9 mouse cellular contexts compared by ENCODE assay signal in the genomic region with DNA sequence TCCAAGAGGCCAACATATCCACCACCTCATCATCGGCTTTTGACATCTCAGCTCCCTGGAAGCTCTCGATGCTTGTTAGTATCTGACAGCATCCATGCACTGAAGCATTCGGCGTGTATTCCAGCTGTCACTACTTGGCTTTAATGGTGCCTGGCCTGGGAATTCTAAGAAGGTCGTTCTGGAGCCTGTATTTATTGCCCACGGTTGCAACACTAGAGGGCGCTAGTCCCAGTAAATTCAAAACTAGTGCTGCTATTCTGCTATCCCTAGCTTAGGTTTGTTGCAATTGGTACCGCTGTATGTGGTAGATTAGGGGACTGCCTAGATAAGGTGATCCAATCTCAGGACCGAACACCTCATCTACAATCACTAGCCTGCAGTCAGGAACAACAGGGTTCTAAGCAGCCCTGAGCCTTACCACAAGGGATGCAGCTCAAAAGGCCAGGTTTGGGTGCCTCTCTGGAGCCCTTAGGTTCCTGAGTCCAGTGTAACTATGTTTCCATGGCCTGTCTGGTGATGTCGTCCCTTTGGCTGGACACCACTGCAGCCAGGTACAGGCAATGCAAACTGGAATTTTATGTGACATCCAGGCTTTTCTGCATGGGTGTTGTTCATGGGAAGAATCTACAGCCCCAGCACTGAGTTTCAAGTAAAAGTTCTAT.
DNase-seq lines count a peak whose midpoint lies in the region; ATAC-seq and TF ChIP-seq lines count a peak whose summit lies in the region.
"Had no signal": no experiment of that assay in that cellular context is flagged by ENCODE, and none has a peak within 500 bp of the region (broad histone marks: within the 10 kb centered on the region; RNA-seq: fewer than 3 reads in every experiment).

No protein-coding gene starts in this region.

- WGBS in heart, embryonic 12.5 days = 33% methylated on average over 10 of the region's 10 CpGs
- 47% methylated on average over 10 of the region's 10 CpGs for WGBS in midbrain, postnatal 0 days

- H3K36me3 ChIP-seq in heart, embryonic 12.5 days = no peaks in the 10 kb centered on the region
- H3K36me3 ChIP-seq in midbrain, postnatal 0 days (ENCODE audit: insufficient read depth, low read length) = no peaks in the 10 kb centered on the region
- H3K36me3 ChIP-seq: embryonic facial prominence, embryonic 15.5 days had no signal

- no peak overlapping the region for H3K27ac ChIP-seq in heart, embryonic 12.5 days (ENCODE audit: poor library complexity, severe bottlenecking)
- no peak overlapping the region for H3K27ac ChIP-seq in midbrain, postnatal 0 days (ENCODE audit: low read depth, low read length)
- H3K27ac ChIP-seq: embryonic facial prominence, embryonic 15.5 days had no signal

- H3K27me3 ChIP-seq in heart, embryonic 12.5 days (replicated peaks) = no peaks in the 10 kb centered on the region
- no peaks in the 10 kb centered on the region for H3K27me3 ChIP-seq in midbrain, postnatal 0 days (ENCODE audit: insufficient read depth, low read length)
- H3K27me3 ChIP-seq: embryonic facial prominence, embryonic 15.5 days had no signal

- ATAC-seq in heart, embryonic 12.5 days (ENCODE audit: insufficient number of reproducible peaks, low FRiP score) = no peak
- ATAC-seq in midbrain, postnatal 0 days (ENCODE audit: low FRiP score) = no peak

- no peaks in the 10 kb centered on the region for H3K4me1 ChIP-seq in heart, embryonic 12.5 days (replicated peaks)
- no peaks in the 10 kb centered on the region for H3K4me1 ChIP-seq in midbrain, postnatal 0 days (ENCODE audit: insufficient read depth, low read length)
- H3K4me1 ChIP-seq: embryonic facial prominence, embryonic 15.5 days had no signal

- H3K9me3 ChIP-seq in heart, embryonic 12.5 days (replicated peaks) = no peaks in the 10 kb centered on the region
- H3K9me3 ChIP-seq in midbrain, postnatal 0 days (ENCODE audit: low read length) = no peaks in the 10 kb centered on the region
- H3K9me3 ChIP-seq: embryonic facial prominence, embryonic 15.5 days had no signal

- no peak overlapping the region for H3K9ac ChIP-seq in heart, embryonic 12.5 days
- no peak overlapping the region for H3K9ac ChIP-seq in midbrain, postnatal 0 days (replicated peaks; ENCODE audit: low read length, poor library complexity, severe bottlenecking)
- H3K9ac ChIP-seq: embryonic facial prominence, embryonic 15.5 days had no signal

- peak; percentile 54 for DNase-seq in heart, adult 8-10 months (ENCODE audit: low spot score)
- DNase-seq in A20 (ENCODE audit: low read depth, low spot score) (peak; percentile 50), R1 (ENCODE audit: low read depth, low spot score) (peak; percentile 64)
- peak; percentile 61 for DNase-seq in embryo, embryonic 9.5 days (ENCODE audit: extremely low spot score)
- peak; percentile 13 to 59 for DNase-seq in kidney, adult 8-10 months
- DNase-seq in midbrain, postnatal 0 days (ENCODE audit: low spot score) = peak; percentile 50
- DNase-seq in left cerebral cortex, adult 11 months (ENCODE audit: low spot score) = no peak

- H3K4me2 ChIP-seq in heart, embryonic 12.5 days = no peak overlapping the region
- H3K4me2 ChIP-seq in midbrain, postnatal 0 days (ENCODE audit: low read depth, low read length, poor library complexity, severe bottlenecking) = no peak overlapping the region
- H3K4me2 ChIP-seq: embryonic facial prominence, embryonic 15.5 days had no signal

- TF ChIP-seq CTCF in midbrain, postnatal 0 days (IDR thresholded peaks at IDR 0.05) = peak; percentile 59

- H3K4me3 ChIP-seq in heart, embryonic 12.5 days = no peak overlapping the region
- no peak overlapping the region for H3K4me3 ChIP-seq in midbrain, postnatal 0 days (ENCODE audit: low read depth, low read length)
- H3K4me3 ChIP-seq: embryonic facial prominence, embryonic 15.5 days had no signal
